Comparison of ENCODE assay signal across 20 mouse cellular contexts in the genomic region with DNA sequence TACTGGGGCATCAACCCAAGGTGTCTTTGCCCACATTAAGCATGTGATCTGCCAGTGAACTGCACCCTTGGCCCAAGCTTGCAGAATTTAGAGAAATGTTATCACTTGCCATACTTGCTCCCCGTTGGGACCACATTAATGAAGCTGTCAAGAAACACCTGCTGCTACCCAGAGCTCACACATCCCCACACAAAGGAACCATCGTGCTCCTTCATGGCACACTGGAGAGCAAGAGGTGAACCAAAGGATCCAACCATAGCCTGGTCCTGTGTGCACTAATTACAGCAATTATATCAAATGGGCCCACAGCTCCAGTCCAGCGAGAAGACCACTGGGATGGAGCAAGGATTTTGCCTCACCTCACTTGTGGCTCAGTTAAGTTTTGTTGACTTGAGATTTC.
"Had no signal": no experiment of that assay in that cellular context is flagged by ENCODE, and none has a peak within 500 bp of the region (broad histone marks: within the 10 kb centered on the region; RNA-seq: fewer than 3 reads in every experiment).

No protein-coding gene starts in this region.

- H3K9ac ChIP-seq: liver, embryonic 15.5 days; liver, postnatal 0 days; lung, embryonic 15.5 days; midbrain, embryonic 12.5 days; neural tube, embryonic 13.5 days; neural tube, embryonic 15.5 days had no signal

- H3K27me3 ChIP-seq: liver, embryonic 15.5 days; lung, embryonic 15.5 days; midbrain, embryonic 12.5 days; neural tube, embryonic 13.5 days; neural tube, embryonic 15.5 days had no signal

- H3K36me3 ChIP-seq: liver, embryonic 15.5 days; lung, embryonic 15.5 days; midbrain, embryonic 12.5 days; neural tube, embryonic 13.5 days; neural tube, embryonic 15.5 days had no signal

- H3K27ac ChIP-seq: liver, embryonic 15.5 days; lung, embryonic 15.5 days; macrophage; midbrain, embryonic 12.5 days; neural tube, embryonic 13.5 days; neural tube, embryonic 15.5 days had no signal

- H3K4me1 ChIP-seq: liver, embryonic 15.5 days; neural tube, embryonic 15.5 days had no signal

- H3K4me2 ChIP-seq: liver, embryonic 15.5 days; lung, embryonic 15.5 days; midbrain, embryonic 12.5 days; neural tube, embryonic 13.5 days; neural tube, embryonic 15.5 days had no signal

- ATAC-seq: liver, postnatal 0 days; midbrain, embryonic 16.5 days had no signal

- DNase-seq: liver, postnatal 0 days; lung, adult 2 months; lung, postnatal 14 days; lung, postnatal 36 days; midbrain, embryonic 14.5 days; right cerebral cortex, adult 18-20 months; right cerebral cortex, postnatal 25 days; right cerebral cortex, postnatal 4 days; spleen, adult 18-20 months; thymus, adult 18-20 months; thymus, postnatal 14 days; thymus, postnatal 36 days had no signal

- H3K4me3 ChIP-seq: liver, embryonic 15.5 days; lung, embryonic 15.5 days; midbrain, embryonic 12.5 days; myocyte; neural tube, embryonic 13.5 days; neural tube, embryonic 15.5 days had no signal

- H3K9me3 ChIP-seq: liver, embryonic 15.5 days; lung, embryonic 15.5 days; midbrain, embryonic 12.5 days; neural tube, embryonic 13.5 days; neural tube, embryonic 15.5 days had no signal
